Mouse (Mus musculus) lung, embryonic 16.5 days (tissue): Measurements from ENCODE around the gene Cask. TPM values are rescaled to one million over a fixed set of nuclear protein-coding genes. Genes with fewer than 3 reads are reported as not detected.

ENCODE experiments used
- ATAC-seq: fragments of 200-750 bp; cut with Nextera tagmentation; 2 replicates; pipeline ENCODE4 v1.8.0; 2017; ENCODE audit warnings: low read depth, mild to moderate bottlenecking, moderate library complexity
- H3K27ac ChIP-seq: fragments of 300-500 bp; sonication (generic); 2 replicates; pipeline ENCODE4 v1.5.1; 2014; ENCODE audit warnings: mild to moderate bottlenecking, control low read depth, low read length
- H3K27me3 ChIP-seq: fragments of 300-500 bp; sonication (generic); 2 replicates; pipeline ENCODE4 v1.6.1; 2014; ENCODE audit warnings: low read depth, low read length, mixed read lengths; ENCODE audit not compliant: control insufficient read depth, insufficient read depth
- H3K36me3 ChIP-seq: fragments of 300-500 bp; sonication (generic); 2 replicates; pipeline ENCODE4 v1.6.1; 2014; ENCODE audit warnings: low read length; ENCODE audit not compliant: control insufficient read depth, insufficient read depth
- H3K4me1 ChIP-seq: fragments of 300-500 bp; sonication (generic); replicated peaks from 2 replicates; pipeline ENCODE4 v1.6.1; 2014; ENCODE audit warnings: low read length, mixed read lengths; ENCODE audit not compliant: control insufficient read depth, insufficient read depth
- H3K4me2 ChIP-seq: fragments of 300-500 bp; sonication (generic); 2 replicates; pipeline ENCODE4 v1.6.1; 2014; ENCODE audit warnings: low read depth, low read length, control low read depth
- H3K4me3 ChIP-seq: fragments of 300-500 bp; sonication (generic); 2 replicates; pipeline ENCODE4 v1.5.1; 2014; ENCODE audit warnings: mild to moderate bottlenecking, low read length, control low read depth
- H3K9ac ChIP-seq: fragments of 300-500 bp; sonication (generic); 2 replicates; pipeline ENCODE4 v1.6.1; 2014; ENCODE audit warnings: low read length, control low read depth
- H3K9me3 ChIP-seq: fragments of 300-500 bp; sonication (generic); 2 replicates; pipeline ENCODE4 v1.6.1; 2016; ENCODE audit warnings: low read length; ENCODE audit not compliant: control insufficient read depth
- WGBS: fragments of 180-500 bp; shearing (Covaris S2); extraction: QIAGEN DNeasy Blood & Tissue Kit; methylation state at CpG from one replicate; pipeline ENCODE4 v1.1.7; 2014; 5-methylcytosine and 5-hydroxymethylcytosine counted together
- polyA plus RNA-seq: library from polyadenylated mRNA; unstranded; fragments of >200 nt; fragmentation: Nextera tagmentation; extraction: Ambion mirVana; gene quantifications from 2 replicates; pipeline ENCODE4 v1.2.1, GENCODE M21; 2015

Gene Cask
- polyA plus RNA-seq, 1 experiment from 2014 or later, result 12.3 TPM

DNA sequence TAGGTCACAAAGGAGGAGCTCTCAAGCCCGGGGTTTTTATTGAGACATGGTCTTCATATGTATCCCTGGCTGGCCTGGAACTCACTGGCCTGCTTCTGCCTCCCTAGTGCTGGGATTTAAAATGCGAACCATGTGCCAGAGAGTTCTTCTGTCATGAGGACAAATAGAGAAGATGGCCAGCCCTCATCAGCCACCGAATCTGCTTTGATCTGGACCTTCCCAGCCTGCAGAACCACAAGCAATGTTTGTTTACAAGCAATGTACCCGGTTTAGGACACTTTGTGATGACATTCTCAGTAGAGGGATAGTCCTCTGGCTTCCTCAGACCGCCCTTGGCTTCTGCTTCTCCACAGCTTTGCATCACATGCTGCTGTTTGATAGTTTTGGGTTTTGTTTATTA, 372.9 kb downstream of the Cask start:
- WGBS, result 57% methylated on average over 5 of the region's 5 CpGs
- Histone ChIP-seq H3K4me3 (no peak overlapping the region), H3K9ac (no peak overlapping the region), H3K4me2 (no peak overlapping the region), H3K36me3 (no peaks in the 10 kb centered on the region), H3K9me3 (no peaks in the 10 kb centered on the region), H3K27me3 (peaks cover 3% of the 10 kb centered on the region; the same call in 1 of the 2 replicates), H3K27ac (no peak overlapping the region), H3K4me1 (no peaks in the 10 kb centered on the region)
- ATAC-seq, result no peak

DNA sequence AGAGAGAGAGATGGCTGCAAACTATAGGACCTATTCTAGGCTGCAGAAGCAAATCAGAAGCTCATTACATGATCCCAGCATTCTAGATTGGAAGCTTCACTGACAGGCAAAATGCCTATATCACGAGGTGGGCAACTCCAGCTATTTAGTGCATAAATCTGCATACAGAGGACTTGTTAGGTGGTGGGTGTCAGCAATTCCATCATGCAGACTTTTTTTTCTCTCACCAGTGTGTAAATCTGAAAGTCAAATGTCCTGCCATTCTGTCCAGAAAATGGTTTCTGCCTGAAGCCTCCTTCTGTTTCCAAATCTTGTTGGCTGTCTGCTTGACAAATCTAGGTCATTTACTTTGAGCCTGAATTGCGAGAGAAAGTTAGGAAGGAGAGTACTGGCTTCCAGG, 373.6 kb downstream of the Cask start:
- no peak overlapping the region for H3K4me2 ChIP-seq
- H3K4me1 ChIP-seq, result no peaks in the 10 kb centered on the region
- no peak overlapping the region for H3K27ac ChIP-seq
- no peak overlapping the region for H3K9ac ChIP-seq
- ATAC-seq, result no peak
- no peak overlapping the region for H3K4me3 ChIP-seq
- 56% methylated on average over 2 of the region's 2 CpGs for WGBS
- H3K9me3 ChIP-seq, result no peaks in the 10 kb centered on the region
- H3K36me3 ChIP-seq, result no peaks in the 10 kb centered on the region
- peaks cover 3% of the 10 kb centered on the region; the same call in 1 of the 2 replicates for H3K27me3 ChIP-seq

- H3K9me3 ChIP-seq, result no peaks in the 10 kb centered on the region
- H3K36me3 ChIP-seq, result no peaks in the 10 kb centered on the region
- H3K27me3 ChIP-seq, result peaks cover 5% of the 10 kb centered on the region
- H3K27ac ChIP-seq, result no peak overlapping the region
- H3K4me3 ChIP-seq, result no peak overlapping the region
- H3K9ac ChIP-seq, result no peak overlapping the region
- no peaks in the 10 kb centered on the region for H3K4me1 ChIP-seq
- no peak for ATAC-seq
- WGBS, result 54% methylated on average over 1 of the region's 1 CpGs
- H3K4me2 ChIP-seq, result no peak overlapping the region
These were observed 375.8 kb downstream of the Cask start for GRCm38 (mm10) chrX:13475382-13475781.

DNA sequence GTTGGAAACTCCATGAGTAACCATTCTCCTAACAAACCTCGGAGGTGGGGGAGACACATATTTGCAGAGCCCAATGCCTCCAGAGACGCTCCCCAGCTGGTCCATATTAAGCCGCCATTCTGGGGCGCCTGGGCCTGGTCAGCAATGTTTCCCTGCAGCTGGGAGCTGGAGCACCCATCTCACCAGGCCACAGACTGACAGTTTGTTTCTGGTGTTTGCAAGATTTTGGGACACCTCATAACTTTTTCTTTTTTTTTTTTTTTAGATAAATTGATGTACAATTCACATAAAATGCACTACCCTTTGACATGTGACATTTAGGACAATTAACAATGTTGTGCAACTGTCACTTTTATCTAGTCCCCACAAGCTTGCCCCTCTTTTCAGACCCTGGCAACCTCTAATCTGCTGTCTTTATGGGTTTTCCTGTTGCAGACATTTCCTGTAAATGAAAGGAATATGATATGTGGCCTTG, 378.4 kb downstream of the Cask start:
- H3K4me2 ChIP-seq, result no peak overlapping the region
- H3K27ac ChIP-seq, result no peak overlapping the region; the same call in 1 of the 2 replicates
- ATAC-seq, result peak; percentile 64
- H3K4me1 ChIP-seq, result 0 out of 2 replicates have a peak, but pooled peaks cover 2% of the 10 kb centered on the region
- H3K9ac ChIP-seq, result no peak overlapping the region
- H3K9me3 ChIP-seq, result no peaks in the 10 kb centered on the region
- no peaks in the 10 kb centered on the region for H3K36me3 ChIP-seq
- H3K4me3 ChIP-seq, result no peak overlapping the region
- WGBS, result 48% methylated on average over 4 of the region's 4 CpGs
- peaks cover 2% of the 10 kb centered on the region; the same call in 1 of the 2 replicates for H3K27me3 ChIP-seq

DNA sequence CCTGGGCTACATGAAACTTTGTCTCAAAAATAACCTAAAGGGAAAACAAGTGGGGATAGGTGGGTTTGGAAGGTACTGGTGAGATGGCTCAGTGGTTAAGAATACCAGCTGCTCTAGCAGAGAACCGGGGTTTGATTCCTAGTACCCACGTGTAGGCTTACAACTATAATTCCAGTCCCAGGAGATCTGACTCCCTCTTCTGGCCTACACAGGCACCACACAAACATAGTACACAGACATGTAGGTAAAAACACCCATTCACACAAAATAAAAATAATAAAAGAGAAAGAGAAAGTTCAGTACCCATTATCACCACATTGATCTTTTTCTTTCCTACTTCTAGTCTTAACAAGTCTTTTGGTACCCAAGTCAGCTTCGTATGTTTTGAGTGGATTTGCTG, 379.2 kb downstream of the Cask start:
- H3K9me3 ChIP-seq, result no peaks in the 10 kb centered on the region
- WGBS, result 77% methylated on average over 3 of the region's 3 CpGs
- H3K4me1 ChIP-seq, result 0 out of 2 replicates have a peak, but pooled peaks cover 2% of the 10 kb centered on the region
- H3K27ac ChIP-seq, result no peak overlapping the region
- no peaks in the 10 kb centered on the region for H3K36me3 ChIP-seq
- no peak overlapping the region for H3K4me3 ChIP-seq
- H3K27me3 ChIP-seq, result peaks cover 2% of the 10 kb centered on the region; the same call in 1 of the 2 replicates
- H3K9ac ChIP-seq, result no peak overlapping the region
- no peak overlapping the region for H3K4me2 ChIP-seq
- ATAC-seq, result no peak

DNA sequence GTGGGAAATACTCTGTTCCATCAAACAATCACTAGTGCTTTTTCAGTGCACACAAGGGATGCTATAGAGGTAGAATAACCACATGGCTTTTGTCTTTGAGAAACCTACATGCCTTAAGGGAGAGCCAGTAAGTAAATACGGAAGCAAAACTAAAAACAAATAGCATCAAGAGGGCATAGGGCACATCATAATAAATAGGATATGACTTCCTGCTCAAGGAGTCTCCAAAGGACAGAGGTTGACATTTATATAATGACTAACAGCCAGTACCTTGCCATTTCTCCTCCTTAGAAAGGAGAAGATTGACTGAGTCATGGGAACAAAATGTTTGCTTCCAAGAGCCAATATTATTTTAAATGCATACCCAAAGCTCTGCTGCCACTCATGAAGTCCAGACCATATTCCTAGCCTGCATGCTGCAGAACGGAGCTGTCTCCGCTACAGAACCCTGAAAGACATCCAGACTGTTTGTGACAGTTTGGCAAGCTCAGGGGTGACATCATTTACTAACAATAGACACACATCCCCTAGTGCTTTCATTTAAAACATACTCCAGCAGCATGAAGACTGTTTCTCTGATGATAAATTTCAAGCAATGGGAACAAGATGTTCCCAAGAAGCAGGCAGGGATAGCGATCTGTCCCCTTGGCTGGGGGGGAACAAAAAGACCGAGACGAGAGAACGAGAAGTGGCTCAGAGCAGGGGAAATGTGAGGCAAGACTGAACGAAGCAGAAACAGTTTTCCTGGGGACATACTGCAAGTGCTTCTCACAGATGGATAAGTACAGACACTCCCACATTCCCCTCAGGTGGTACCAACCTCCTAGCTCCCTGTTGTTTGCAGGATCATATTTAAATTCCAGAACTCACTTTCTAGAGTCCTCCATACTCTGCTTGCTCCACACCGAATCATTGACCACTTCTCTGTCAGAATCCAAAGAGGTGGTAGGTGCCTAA, 381.7 kb downstream of the Cask start:
- H3K4me3 ChIP-seq, result no peak overlapping the region
- H3K9me3 ChIP-seq, result no peaks in the 10 kb centered on the region
- WGBS, result 44% methylated on average over 9 of the region's 9 CpGs
- H3K4me2 ChIP-seq, result peak overlapping the region; percentile 24; the same call in 1 of the 2 replicates
- H3K27me3 ChIP-seq, result peaks cover 5% of the 10 kb centered on the region; the same call in 1 of the 2 replicates
- peak; percentile 85 for ATAC-seq
- H3K4me1 ChIP-seq, result 0 out of 2 replicates have a peak, but pooled peaks cover 2% of the 10 kb centered on the region
- peak overlapping the region; percentile 60 for H3K27ac ChIP-seq
- H3K36me3 ChIP-seq, result no peaks in the 10 kb centered on the region
- no peak overlapping the region for H3K9ac ChIP-seq

DNA sequence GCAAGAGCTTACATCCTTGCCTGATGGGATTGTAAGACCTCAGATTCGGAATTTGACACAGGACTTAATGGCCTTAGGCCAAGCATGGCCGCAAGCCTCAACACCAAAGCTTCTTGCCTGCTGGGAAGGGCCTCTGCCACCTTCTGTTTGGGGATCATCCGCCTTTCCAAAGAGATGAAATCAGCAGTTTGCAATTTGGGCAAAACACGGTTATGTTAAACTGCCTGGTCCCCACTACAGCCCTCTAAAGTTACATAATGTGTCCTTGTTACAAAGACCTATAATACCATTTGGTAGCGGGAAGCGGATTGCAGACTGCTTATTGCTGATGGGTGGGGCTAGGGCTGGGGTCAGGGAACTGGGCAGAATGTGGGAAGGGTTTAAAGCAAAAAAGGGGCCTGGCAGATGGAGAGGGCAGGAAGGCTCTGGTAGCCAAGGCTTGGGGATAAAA, 384.0 kb downstream of the Cask start:
- peak overlapping the region; percentile 7; the same call in 1 of the 2 replicates for H3K27ac ChIP-seq
- 0 out of 2 replicates have a peak, but pooled peaks cover 2% of the 10 kb centered on the region for H3K4me1 ChIP-seq
- H3K9ac ChIP-seq, result no peak overlapping the region
- H3K9me3 ChIP-seq, result no peaks in the 10 kb centered on the region
- no peaks in the 10 kb centered on the region for H3K36me3 ChIP-seq
- peaks cover 5% of the 10 kb centered on the region; the same call in 1 of the 2 replicates for H3K27me3 ChIP-seq
- no peak overlapping the region for H3K4me2 ChIP-seq
- no peak for ATAC-seq
- no peak overlapping the region for H3K4me3 ChIP-seq
- 68% methylated on average over 6 of the region's 6 CpGs for WGBS
